Mouse (Mus musculus) CD4-positive helper T cell, adult 2 months (primary cell): ENCODE results near the gene Shroom4.
"Not testable (repeated sequence)": the region's sequence is repeated elsewhere in the genome, so short reads cannot be mapped to it uniquely, and the experiment has no call there.

Experiments used
- DNase-seq: peaks from one replicate; pipeline ENCODE4 v3.0.0-alpha.2; 2012; ENCODE audit warnings: low read depth, missing footprints, low spot score

Gene Shroom4

GRCm38 (mm10) chrX:6399626-6400397 lies at the start of gene Shroom4:
Gene Shroom4 (plus strand): TSS chrX:6399854.
- peak; percentile 1 for DNase-seq

DNA sequence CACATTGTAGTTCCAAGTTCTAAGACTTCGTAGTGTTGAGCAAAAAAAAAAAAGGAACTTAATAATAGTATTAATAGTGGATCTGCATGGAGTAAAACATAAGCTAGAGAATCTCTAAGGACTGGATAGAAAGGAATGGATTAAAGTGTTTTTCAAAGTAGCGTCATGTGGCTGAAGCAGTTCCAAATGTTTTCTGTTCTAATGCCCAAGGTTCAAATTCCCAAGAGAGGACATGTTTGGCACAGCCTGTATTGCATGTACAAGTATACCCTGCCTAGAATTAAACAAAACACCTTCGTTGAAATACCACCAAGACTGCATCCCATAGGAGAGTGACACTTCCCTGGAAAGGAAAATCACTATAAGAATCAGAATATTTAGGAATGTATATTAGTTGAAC lies 42.8 kb upstream of the Shroom4 start:
- DNase-seq: no peak

DNA sequence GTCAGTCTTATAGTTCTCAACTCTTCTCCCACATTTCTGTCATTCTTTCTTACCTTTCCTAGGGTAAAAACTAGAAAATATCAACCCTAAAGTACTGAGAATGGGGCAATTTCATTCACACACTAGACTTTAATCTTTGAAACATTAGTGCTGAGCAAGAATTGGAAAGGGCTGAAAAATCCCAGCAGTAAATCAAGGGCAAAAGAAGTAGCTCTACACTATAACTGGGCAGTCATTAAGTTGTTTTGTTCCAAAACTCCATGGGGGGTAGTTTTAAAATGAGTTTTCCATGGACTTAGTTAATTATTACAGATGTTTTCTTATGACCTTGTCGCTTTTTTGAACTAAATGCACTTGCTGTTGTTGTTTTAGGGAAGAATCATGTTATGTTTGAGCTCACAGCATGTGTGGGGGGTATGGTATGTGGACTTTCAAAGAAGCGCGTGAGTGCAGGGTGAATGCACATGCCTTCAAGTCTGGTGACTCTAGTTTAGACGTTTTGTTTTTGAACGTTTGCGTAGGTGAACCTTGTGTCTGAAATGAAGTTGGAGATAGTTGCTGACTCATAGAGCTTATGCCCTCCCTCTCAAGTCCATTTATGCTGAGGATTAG lies 42.0 kb upstream of the Shroom4 start:
- no peak for DNase-seq

DNA sequence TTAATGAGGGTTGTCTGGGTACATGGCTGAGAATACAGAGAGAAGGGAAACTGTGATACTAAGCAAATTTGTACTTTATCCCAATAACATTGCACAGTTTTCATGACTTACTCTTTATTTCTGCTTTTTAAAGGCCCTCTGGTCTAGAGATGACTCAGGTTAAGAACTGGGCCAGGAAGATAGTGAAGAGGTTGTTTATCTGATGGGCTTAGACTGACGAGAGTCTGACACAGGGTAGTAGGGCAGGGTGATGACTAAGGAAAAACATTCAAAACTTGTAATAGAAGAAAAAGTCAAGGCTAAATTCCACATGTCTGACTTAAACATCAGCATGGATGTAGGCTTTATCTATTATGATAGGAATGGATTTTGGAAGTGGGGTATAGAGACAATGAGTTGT lies 30.8 kb upstream of the Shroom4 start:
- DNase-seq: no peak

DNA sequence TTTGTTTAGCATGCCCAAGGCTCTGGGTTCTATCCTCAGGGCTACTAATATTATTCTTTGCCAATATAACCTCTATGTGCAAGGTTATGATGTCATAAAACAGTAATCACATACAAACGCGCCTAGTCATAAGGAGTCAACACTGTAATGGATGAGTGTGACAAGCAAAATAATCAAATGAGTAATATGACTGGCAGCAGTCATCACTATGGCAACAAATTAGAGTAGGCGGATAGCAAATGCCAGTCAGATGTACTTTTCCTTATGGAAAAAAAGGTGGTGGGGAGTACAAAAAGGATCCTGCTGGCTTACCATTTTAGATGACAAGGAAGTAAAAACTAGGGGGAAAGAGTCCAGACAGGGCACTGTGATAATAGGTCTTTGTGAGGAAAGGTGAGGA lies 28.9 kb upstream of the Shroom4 start:
- no peak for DNase-seq

- no peak for DNase-seq
These were observed 5.8 kb upstream of the Shroom4 start for GRCm38 (mm10) chrX:6393861-6394260.

DNA sequence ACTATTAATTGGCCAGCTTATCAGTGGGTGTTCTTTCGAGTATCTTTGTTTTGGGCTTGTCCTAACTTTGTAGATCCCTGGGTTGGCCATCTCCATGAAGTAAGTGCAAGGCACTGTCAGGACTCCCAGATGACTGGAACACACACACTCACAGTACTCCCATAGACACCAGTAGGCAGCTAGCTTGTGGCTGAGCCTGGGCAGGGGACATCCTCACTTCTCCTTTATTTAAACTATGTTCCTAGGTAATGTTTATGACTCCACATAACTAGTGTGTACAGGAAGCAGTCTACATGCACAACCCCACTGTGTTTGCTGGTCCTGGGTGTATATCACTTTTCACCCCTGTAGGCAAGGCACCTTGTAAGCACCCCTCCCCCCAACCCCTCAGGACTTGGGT lies 461 bp upstream of the Shroom4 start:
- no peak for DNase-seq

GRCm38 (mm10) chrX:6400398-6401020 lies 855 bp downstream of the Shroom4 start:
- no peak for DNase-seq

- no peak for DNase-seq
These were observed 3.3 kb downstream of the Shroom4 start for GRCm38 (mm10) chrX:6402921-6403320.

GRCm38 (mm10) chrX:6409114-6409513 lies 9.5 kb downstream of the Shroom4 start:
- DNase-seq: no peak

- DNase-seq: no peak
These were observed 15.8 kb downstream of the Shroom4 start for GRCm38 (mm10) chrX:6415412-6415811.

DNA sequence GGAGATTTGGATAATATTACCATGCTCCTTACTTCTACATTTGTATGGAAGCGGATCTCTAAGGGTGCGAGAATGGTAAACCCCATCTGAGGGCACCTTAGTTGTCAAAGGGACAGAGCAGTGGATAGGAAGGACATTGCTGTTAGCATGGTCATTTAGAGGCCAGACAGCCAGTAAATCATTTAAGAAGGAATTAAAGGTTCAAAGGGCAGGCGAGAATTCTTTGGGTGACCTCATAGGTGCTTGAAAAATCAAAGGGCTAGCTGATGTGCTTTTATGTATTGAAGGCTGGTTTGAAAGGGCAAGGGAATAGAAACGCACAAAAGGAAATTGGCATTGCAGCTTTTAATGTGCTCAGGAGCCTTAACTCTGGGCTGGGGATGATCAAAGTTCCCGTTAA lies 16.3 kb downstream of the Shroom4 start:
- no peak for DNase-seq

- DNase-seq: no peak
These were observed 18.5 kb downstream of the Shroom4 start for GRCm38 (mm10) chrX:6418140-6418539.

GRCm38 (mm10) chrX:6435260-6435659 lies 35.6 kb downstream of the Shroom4 start:
- DNase-seq: no peak

DNA sequence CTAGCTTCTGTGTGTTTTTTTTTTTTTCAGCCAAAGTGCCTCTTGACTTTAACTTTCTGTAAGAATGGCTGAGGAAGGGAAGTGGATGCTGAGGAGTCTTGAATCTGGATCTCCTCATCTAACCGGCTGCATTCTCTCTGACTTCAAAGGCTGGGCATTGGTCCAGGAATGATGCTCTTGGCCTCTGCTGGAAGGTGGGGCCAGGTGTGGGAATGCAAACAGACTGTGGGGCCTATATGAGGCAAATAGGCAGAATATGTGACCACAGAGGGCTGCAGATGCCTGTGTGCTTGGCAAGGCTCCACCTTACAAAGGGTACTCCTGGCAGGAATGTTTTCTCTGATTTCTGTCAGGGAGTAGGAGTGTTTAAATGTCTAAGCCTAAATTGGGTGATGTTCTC lies 46.8 kb downstream of the Shroom4 start:
- DNase-seq: no peak

- no peak for DNase-seq
These were observed 48.3 kb downstream of the Shroom4 start for GRCm38 (mm10) chrX:6448001-6448400.

DNA sequence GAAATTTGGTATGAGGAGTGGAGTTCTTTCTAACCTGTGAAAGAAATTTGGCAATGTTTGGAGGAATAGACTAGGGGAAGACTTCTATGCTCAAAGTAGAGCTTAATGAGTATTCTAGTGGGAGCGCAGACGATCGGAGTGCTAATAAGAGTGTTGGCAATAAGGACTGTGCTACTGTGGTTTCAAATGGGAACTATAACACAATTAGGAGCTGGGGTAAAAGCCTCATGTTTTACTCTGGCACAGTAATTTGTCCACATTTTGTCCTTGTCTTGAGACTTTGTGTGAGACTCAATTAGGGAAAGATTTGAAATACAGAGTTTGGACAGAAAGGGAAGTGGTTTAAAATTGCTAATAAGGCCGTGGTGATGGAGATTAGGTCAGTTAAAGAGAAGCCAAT lies 53.6 kb downstream of the Shroom4 start:
- DNase-seq: no peak

- not testable (repeated sequence) for DNase-seq
These were observed 69.6 kb downstream of the Shroom4 start for GRCm38 (mm10) chrX:6469251-6469650.

DNA sequence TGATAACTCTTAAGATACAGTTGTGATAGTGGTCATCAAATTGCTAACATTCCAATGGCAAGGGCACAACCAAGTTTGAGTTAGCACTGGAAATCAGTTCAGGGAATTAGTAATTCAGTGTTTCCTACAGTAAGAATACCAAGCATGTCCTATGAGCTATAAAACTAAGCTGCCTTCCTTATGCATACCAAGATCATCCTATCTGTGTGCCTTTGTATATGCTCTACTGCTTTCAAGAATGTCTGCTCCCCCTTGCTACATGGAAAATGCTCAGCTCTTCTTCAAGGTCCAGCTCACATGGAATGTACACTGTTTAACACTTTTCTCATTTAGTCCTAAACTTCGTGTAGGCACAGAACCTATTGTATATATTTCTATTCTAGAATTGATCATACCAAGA lies 72.9 kb downstream of the Shroom4 start:
- DNase-seq: not testable (repeated sequence)

DNA sequence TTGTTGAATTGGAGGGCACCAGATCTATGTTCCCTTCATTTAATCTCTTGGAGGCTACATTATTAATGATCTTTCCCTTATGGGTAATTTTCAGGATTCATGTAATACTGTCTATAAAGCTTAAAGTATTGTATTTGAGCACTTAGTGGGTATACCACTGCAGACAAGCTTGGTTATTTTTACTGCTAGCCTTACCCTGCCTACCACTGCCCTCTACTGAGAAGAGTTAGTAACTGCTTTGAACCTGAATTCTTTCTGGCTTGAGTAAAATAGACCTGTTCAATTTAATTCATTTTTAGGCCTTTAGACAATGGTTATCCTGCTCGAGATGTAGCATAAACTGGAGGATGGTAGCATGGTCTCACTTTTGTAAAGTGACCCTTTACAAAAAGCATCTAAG lies 75.5 kb downstream of the Shroom4 start:
- DNase-seq: no peak

GRCm38 (mm10) chrX:6482268-6482667 lies 82.6 kb downstream of the Shroom4 start:
- DNase-seq: no peak

GRCm38 (mm10) chrX:6483817-6484216 lies 84.2 kb downstream of the Shroom4 start:
- DNase-seq: no peak

- DNase-seq: no peak
These were observed 90.8 kb downstream of the Shroom4 start for GRCm38 (mm10) chrX:6490433-6490832.
